Mouse (Mus musculus) bone marrow, adult 2 months (tissue): ENCODE results near the gene Mlxipl.

ENCODE experiments used
- CTCF ChIP-seq: fragments of 200-500 bp; IDR thresholded peaks from 2 replicates; pipeline ENCODE4 v1.5.1; 2011; ENCODE audit warnings: low read length, control low read depth; ENCODE audit not compliant: control insufficient read depth, insufficient read depth
- POLR2A ChIP-seq: fragments of 200-500 bp; IDR thresholded peaks from 2 replicates; pipeline ENCODE4 v1.6.1; 2011; ENCODE audit warnings: low read depth, mild to moderate bottlenecking, control low read depth, low read length, borderline replicate concordance; ENCODE audit not compliant: control insufficient read depth

GRCm38 (mm10) chr5:135156496-135156895 lies 66.8 kb downstream of the Mlxipl start:
- TF ChIP-seq CTCF (no peak), POLR2A (no peak)
